Mouse (Mus musculus) ES-Bruce4 (cell line): ENCODE measurements around the gene Fxyd1. TPM values are rescaled to one million over a fixed set of nuclear protein-coding genes. Genes with fewer than 3 reads are reported as not detected.

ENCODE experiments used
- H3K27ac ChIP-seq: 2 replicates; pipeline ENCODE4 v1.5.1; 2012; ENCODE audit warnings: low read length, inconsistent platforms; ENCODE audit not compliant: insufficient read depth
- H3K27me3 ChIP-seq: 2 replicates; pipeline ENCODE4 v1.6.1; 2012; ENCODE audit warnings: mild to moderate bottlenecking, low read length, inconsistent platforms; ENCODE audit not compliant: control insufficient read depth, poor library complexity, insufficient read depth, severe bottlenecking
- H3K36me3 ChIP-seq: 2 replicates; pipeline ENCODE4 v1.6.1; 2012; ENCODE audit warnings: inconsistent platforms, mild to moderate bottlenecking, low read length, moderate library complexity; ENCODE audit not compliant: control insufficient read depth, poor library complexity, insufficient read depth, severe bottlenecking
- H3K4me1 ChIP-seq: one replicate; pipeline ENCODE4 v1.8.1; 2011; ENCODE audit warnings: low read length; ENCODE audit not compliant: control insufficient read depth, insufficient read depth
- H3K4me3 ChIP-seq: 2 replicates; pipeline ENCODE4 v1.5.1; 2011; ENCODE audit warnings: low read depth, mild to moderate bottlenecking, low read length
- H3K9ac ChIP-seq: 2 replicates; pipeline ENCODE4 v1.6.1; 2012; ENCODE audit warnings: low read depth, mild to moderate bottlenecking, inconsistent platforms; ENCODE audit not compliant: poor library complexity, severe bottlenecking
- H3K9me3 ChIP-seq: replicated peaks from 2 replicates; pipeline ENCODE4 v1.6.1; 2012; ENCODE audit warnings: mild to moderate bottlenecking, low read length, inconsistent platforms; ENCODE audit not compliant: control insufficient read depth, poor library complexity, insufficient read depth, severe bottlenecking
- CTCF ChIP-seq: IDR thresholded peaks from one replicate; pipeline ENCODE4 v1.8.1; 2011; ENCODE audit warnings: low read depth, low read length
- EP300 ChIP-seq: IDR thresholded peaks from 2 replicates; pipeline ENCODE4 v1.6.1; 2011; ENCODE audit warnings: low read depth, low read length; ENCODE audit not compliant: insufficient read depth
- POLR2A ChIP-seq: IDR thresholded peaks from one replicate; pipeline ENCODE4 v1.8.1; 2011; ENCODE audit warnings: low read length; ENCODE audit not compliant: insufficient read depth
- polyA plus RNA-seq: library from polyadenylated mRNA; stranded (reverse); fragments of >200 nt; gene quantifications from 2 replicates; pipeline ENCODE4 v1.2.4, GENCODE M21; 2011; ENCODE audit warnings: low read depth; ENCODE audit not compliant: missing spikeins, insufficient read depth, insufficient read length

Fxyd1 gene
- polyA plus RNA-seq, 1 experiment = 2.1 TPM

- peaks cover 11% of the 10 kb centered on the region for H3K27me3 ChIP-seq
- H3K4me3 ChIP-seq = no peak overlapping the region
- TF ChIP-seq EP300 (no peak), POLR2A (no peak), CTCF (no peak)
- no peaks in the 10 kb centered on the region for H3K4me1 ChIP-seq
- H3K9me3 ChIP-seq = no peaks in the 10 kb centered on the region
- H3K9ac ChIP-seq = no peak overlapping the region
- no peaks in the 10 kb centered on the region for H3K36me3 ChIP-seq
- H3K27ac ChIP-seq = no peak overlapping the region
These were observed 7.7 kb downstream of the Fxyd1 start for GRCm38 (mm10) chr7:31049135-31049845.

GRCm38 (mm10) chr7:31042431-31042910 lies 14.5 kb downstream of the Fxyd1 start, which contains the start of gene Fxyd5:
Gene Fxyd5 (minus strand): TSS chr7:31042481.
- Histone ChIP-seq H3K27me3 (peaks cover 3% of the 10 kb centered on the region; the same call in 1 of the 2 replicates), H3K27ac (no peak within 1 kb of the TSS), H3K4me1 (no peaks in the 10 kb centered on the region), H3K9ac (no peak within 1 kb of the TSS), H3K9me3 (no peaks in the 10 kb centered on the region), H3K4me3 (peak within 1 kb of the TSS; percentile 20), H3K36me3 (no peaks in the 10 kb centered on the region)
- TF ChIP-seq POLR2A (no peak), CTCF (no peak), EP300 (no peak)

GRCm38 (mm10) chr7:31041662-31042315 lies 15.2 kb downstream of the Fxyd1 start:
- H3K36me3 ChIP-seq = no peaks in the 10 kb centered on the region
- no peak overlapping the region for H3K9ac ChIP-seq
- no peaks in the 10 kb centered on the region for H3K9me3 ChIP-seq
- 0 out of 2 replicates have a peak, but pooled peaks cover 3% of the 10 kb centered on the region for H3K27me3 ChIP-seq
- H3K4me1 ChIP-seq = no peaks in the 10 kb centered on the region
- no peak overlapping the region for H3K27ac ChIP-seq
- H3K4me3 ChIP-seq = peak overlapping the region; percentile 20
- TF ChIP-seq CTCF (no peak), POLR2A (no peak), EP300 (no peak)

GRCm38 (mm10) chr7:31041023-31041407 lies 16.0 kb downstream of the Fxyd1 start:
- no peak overlapping the region for H3K4me3 ChIP-seq
- H3K4me1 ChIP-seq = no peaks in the 10 kb centered on the region
- no peak overlapping the region for H3K9ac ChIP-seq
- H3K27ac ChIP-seq = no peak overlapping the region
- no peaks in the 10 kb centered on the region for H3K36me3 ChIP-seq
- H3K27me3 ChIP-seq = 0 out of 2 replicates have a peak, but pooled peaks cover 3% of the 10 kb centered on the region
- TF ChIP-seq POLR2A (no peak), EP300 (no peak), CTCF (no peak)
- no peaks in the 10 kb centered on the region for H3K9me3 ChIP-seq

GRCm38 (mm10) chr7:31040281-31041022 lies 16.5 kb downstream of the Fxyd1 start:
- Histone ChIP-seq H3K4me1 (no peaks in the 10 kb centered on the region), H3K9me3 (no peaks in the 10 kb centered on the region), H3K27ac (no peak overlapping the region), H3K27me3 (0 out of 2 replicates have a peak, but pooled peaks cover 3% of the 10 kb centered on the region), H3K9ac (no peak overlapping the region), H3K36me3 (no peaks in the 10 kb centered on the region), H3K4me3 (no peak overlapping the region)
- TF ChIP-seq CTCF (no peak), POLR2A (no peak), EP300 (no peak)

GRCm38 (mm10) chr7:31039011-31039410 lies 18.0 kb downstream of the Fxyd1 start:
- Histone ChIP-seq H3K4me1 (no peaks in the 10 kb centered on the region), H3K9ac (no peak overlapping the region), H3K27me3 (0 out of 2 replicates have a peak, but pooled peaks cover 3% of the 10 kb centered on the region), H3K36me3 (no peaks in the 10 kb centered on the region), H3K9me3 (no peaks in the 10 kb centered on the region), H3K27ac (no peak overlapping the region), H3K4me3 (no peak overlapping the region)
- TF ChIP-seq POLR2A (no peak), CTCF (no peak), EP300 (no peak)
